Mouse (Mus musculus) hindbrain, postnatal 0 days (tissue): Measurements from ENCODE around the gene BC005561. TPM values are rescaled to one million over a fixed set of nuclear protein-coding genes. Genes with fewer than 3 reads are reported as not detected.

ENCODE experiments used
- ATAC-seq: fragments of 200-750 bp; cut with Nextera tagmentation; 2 replicates; pipeline ENCODE4 v1.8.0; 2017; ENCODE audit warnings: mild to moderate bottlenecking, moderate TSS enrichment, moderate library complexity
- DNase-seq: peaks from one replicate; pipeline ENCODE4 v3.0.0-alpha.2; 2015; ENCODE audit warnings: low spot score
- H3K27ac ChIP-seq: fragments of 300-500 bp; sonication (generic); 2 replicates; pipeline ENCODE4 v1.5.1; 2014; ENCODE audit warnings: mild to moderate bottlenecking
- H3K27me3 ChIP-seq: fragments of 300-500 bp; sonication (generic); 2 replicates; pipeline ENCODE4 v1.6.1; 2014; ENCODE audit warnings: low read length, mixed read lengths; ENCODE audit not compliant: insufficient read depth
- H3K36me3 ChIP-seq: fragments of 300-500 bp; sonication (generic); 2 replicates; pipeline ENCODE4 v1.6.1; 2014; ENCODE audit warnings: low read length, mixed read lengths; ENCODE audit not compliant: insufficient read depth
- H3K4me1 ChIP-seq: fragments of 300-500 bp; sonication (generic); 2 replicates; pipeline ENCODE4 v1.6.1; 2014; ENCODE audit warnings: antibody characterized with exemption, low read length, mixed read lengths; ENCODE audit not compliant: insufficient read depth
- H3K4me2 ChIP-seq: fragments of 300-500 bp; sonication (generic); 2 replicates; pipeline ENCODE4 v1.6.1; 2014; ENCODE audit warnings: low read depth, mild to moderate bottlenecking, low read length, moderate library complexity, mixed read lengths
- H3K4me3 ChIP-seq: fragments of 300-500 bp; sonication (generic); 2 replicates; pipeline ENCODE4 v1.5.1; 2014; ENCODE audit warnings: low read length
- H3K9ac ChIP-seq: fragments of 300-500 bp; sonication (generic); replicated peaks from 2 replicates; pipeline ENCODE4 v1.6.1; 2014; ENCODE audit warnings: mild to moderate bottlenecking, low read length, moderate library complexity, mixed read lengths
- H3K9me3 ChIP-seq: fragments of 300-500 bp; sonication (generic); 2 replicates; pipeline ENCODE4 v1.6.1; 2016; ENCODE audit warnings: low read length, mixed read lengths
- CTCF ChIP-seq: IDR thresholded peaks from 2 replicates; pipeline ENCODE4 v1.5.1; 2016; ENCODE audit warnings: antibody characterized with exemption, control low read depth, low read depth
- WGBS: fragments of 180-500 bp; shearing (Covaris S2); extraction: QIAGEN DNeasy Blood & Tissue Kit; methylation state at CpG from one replicate; pipeline ENCODE4 v1.1.7; 2014; 5-methylcytosine and 5-hydroxymethylcytosine counted together
- polyA plus RNA-seq: library from polyadenylated mRNA; unstranded; fragments of >200 nt; fragmentation: Nextera tagmentation; extraction: Ambion mirVana; gene quantifications from 2 replicates; pipeline ENCODE4 v1.2.1, GENCODE M21; 2015
- total RNA-seq: library from RNA; depleted of rRNA; stranded (reverse); fragments of >200 nt; gene quantifications from 2 replicates; pipeline ENCODE4 v1.2.3, GENCODE M21; 2014; rRNA removed

Gene BC005561
- total RNA-seq (2.9 and 4.3 TPM in 2 replicates), polyA plus RNA-seq (8.9 and 9.4 TPM in 2 replicates)

- no peak for TF ChIP-seq CTCF
- ATAC-seq (peak; percentile 94), DNase-seq (peak; percentile 95)
- Histone ChIP-seq H3K27me3 (no peaks in the 10 kb centered on the region), H3K36me3 (peaks cover 7% of the 10 kb centered on the region), H3K4me3 (peak within 1 kb of the TSS; percentile 94), H3K4me2 (peak within 1 kb of the TSS; percentile 68), H3K9me3 (no peaks in the 10 kb centered on the region; the same call in 1 of the 2 replicates), H3K4me1 (peaks cover 9% of the 10 kb centered on the region; the same call in 1 of the 2 replicates), H3K9ac (peak within 1 kb of the TSS; percentile 89), H3K27ac (peak within 1 kb of the TSS; percentile 92)
- WGBS, result under 1% methylated on average over 75 of the region's 83 CpGs
These were observed at the start of gene BC005561 for GRCm38 (mm10) chr5:104508195-104508891. Gene BC005561 (plus strand): TSS chr5:104508352.

GRCm38 (mm10) chr5:104458832-104459705 lies 49.1 kb upstream of the BC005561 start, which contains the start of gene Pkd2:
Gene Pkd2 (plus strand): TSS chr5:104459450.
- DNase-seq (peak; percentile 77), ATAC-seq (peak; percentile 84)
- Histone ChIP-seq H3K27me3 (no peaks in the 10 kb centered on the region), H3K4me3 (peak within 1 kb of the TSS; percentile 81), H3K4me2 (peak within 1 kb of the TSS; percentile 84), H3K4me1 (peaks cover 8% of the 10 kb centered on the region), H3K9ac (peak within 1 kb of the TSS; percentile 99), H3K27ac (peak within 1 kb of the TSS; percentile 98), H3K9me3 (no peaks in the 10 kb centered on the region), H3K36me3 (no peaks in the 10 kb centered on the region)
- TF ChIP-seq CTCF, result no peak
- WGBS, result 9% methylated on average over 44 of the region's 46 CpGs

GRCm38 (mm10) chr5:104459706-104460455 lies 48.3 kb upstream of the BC005561 start:
- TF ChIP-seq CTCF, result no peak
- Histone ChIP-seq H3K27me3 (no peaks in the 10 kb centered on the region), H3K27ac (peak overlapping the region; percentile 98), H3K4me2 (peak overlapping the region; percentile 84), H3K9me3 (no peaks in the 10 kb centered on the region), H3K36me3 (no peaks in the 10 kb centered on the region), H3K4me1 (peaks cover 8% of the 10 kb centered on the region), H3K4me3 (peak overlapping the region; percentile 81), H3K9ac (peak overlapping the region; percentile 99)
- WGBS, result under 1% methylated on average over 57 of the region's 82 CpGs
- DNase-seq (peak; percentile 83), ATAC-seq (peak; percentile 78)

- 33% methylated on average over 3 of the region's 3 CpGs for WGBS
- Histone ChIP-seq H3K36me3 (0 out of 2 replicates have a peak, but pooled peaks cover 5% of the 10 kb centered on the region), H3K4me3 (peak overlapping the region; percentile 81), H3K4me1 (peaks cover 8% of the 10 kb centered on the region), H3K27me3 (no peaks in the 10 kb centered on the region), H3K9me3 (no peaks in the 10 kb centered on the region), H3K27ac (peak overlapping the region; percentile 98), H3K4me2 (peak overlapping the region; percentile 84), H3K9ac (peak overlapping the region; percentile 99)
- DNase-seq (no peak), ATAC-seq (no peak)
- TF ChIP-seq CTCF, result no peak
These were observed 47.7 kb upstream of the BC005561 start for GRCm38 (mm10) chr5:104460456-104460838.

GRCm38 (mm10) chr5:104460856-104461255 lies 47.3 kb upstream of the BC005561 start:
- ATAC-seq, result no peak
- peaks cover 8% of the 10 kb centered on the region for H3K4me1 ChIP-seq

GRCm38 (mm10) chr5:104465279-104465678 lies 42.9 kb upstream of the BC005561 start:
- DNase-seq, result no peak
- no peak overlapping the region for H3K27ac ChIP-seq
- no peak for ATAC-seq
- no peak overlapping the region for H3K4me3 ChIP-seq
- H3K9me3 ChIP-seq, result no peaks in the 10 kb centered on the region
- no peaks in the 10 kb centered on the region for H3K27me3 ChIP-seq
- no peak overlapping the region for H3K4me2 ChIP-seq
- H3K4me1 ChIP-seq, result no peaks in the 10 kb centered on the region; the same call in 1 of the 2 replicates
- peaks cover 17% of the 10 kb centered on the region; the same call in 1 of the 2 replicates for H3K36me3 ChIP-seq
- no peak overlapping the region for H3K9ac ChIP-seq
- 77% methylated on average over 8 of the region's 8 CpGs for WGBS
- TF ChIP-seq CTCF, result no peak

More at GRCm38 (mm10) chr5:104460856-104461255, 47.3 kb upstream of the BC005561 start:
- H3K9ac ChIP-seq, result no peak overlapping the region
- H3K4me2 ChIP-seq, result peak overlapping the region; percentile 84
- peak overlapping the region; percentile 81 for H3K4me3 ChIP-seq
- no peak overlapping the region for H3K27ac ChIP-seq
- peak; percentile 19 for DNase-seq
- WGBS, result 40% methylated on average over 6 of the region's 7 CpGs
- no peaks in the 10 kb centered on the region for H3K9me3 ChIP-seq
- no peaks in the 10 kb centered on the region for H3K27me3 ChIP-seq
- TF ChIP-seq CTCF, result no peak
- H3K36me3 ChIP-seq, result peaks cover 9% of the 10 kb centered on the region; the same call in 1 of the 2 replicates
